Mouse (Mus musculus): ENCODE results near the gene Ninj2.

- TF ChIP-seq CTCF (IDR thresholded peaks at IDR 0.05; ENCODE audit: low read depth, low read length) (no peak), POLR2A (IDR thresholded peaks at IDR 0.05; ENCODE audit: borderline replicate concordance, low read depth, low read length) (no peak)
Observed at GRCm38 (mm10) chr6:120242530-120242929, 149.4 kb downstream of the Ninj2 start.
